Mouse (Mus musculus): Measurements from ENCODE around the gene 4933428M09Rik. TPM values are rescaled to one million over a fixed set of nuclear protein-coding genes. Genes with fewer than 3 reads are reported as not detected.

4933428M09Rik gene
- not detected in 2 replicates for polyA plus RNA-seq (2012; ENCODE audit: low replicate concordance)

DNA sequence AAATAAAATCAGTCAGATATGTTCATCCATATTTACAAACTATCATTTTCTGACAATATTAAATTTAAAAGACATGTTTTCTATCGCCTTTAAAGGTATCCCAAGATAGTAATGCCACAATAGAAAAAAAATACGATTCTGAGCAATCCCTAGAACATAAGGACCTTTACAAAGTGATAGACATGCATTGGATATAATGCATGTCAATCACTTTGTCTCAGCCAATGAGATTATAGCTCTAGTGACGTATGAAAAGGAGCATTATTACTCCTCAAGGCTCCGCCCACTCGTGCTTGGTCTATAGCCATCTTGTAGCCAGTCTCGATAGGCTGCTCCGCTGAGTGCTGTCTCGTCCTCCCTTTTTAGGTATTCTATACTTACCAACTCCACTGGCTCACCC lies at the start of gene 4933428M09Rik:
Gene 4933428M09Rik (plus strand): TSS at position 301 of the 400 bp plus-strand sequence.

GRCm38 (mm10) chrX:139209829-139210225 lies 30.8 kb downstream of the 4933428M09Rik start, which contains the start of gene Mum1l1:
Mum1l1 (plus strand) TSS chrX:139210042.

Other genes starting within 250 kb of the 4933428M09Rik start
- gene Serpina7, start 94.0 kb upstream of the 4933428M09Rik start, polyA plus RNA-seq (2012; ENCODE audit: low replicate concordance): not detected in 2 replicates
- not detected in 2 replicates for gene 4930513O06Rik, start 93.0 kb upstream of the 4933428M09Rik start, polyA plus RNA-seq (2012; ENCODE audit: low replicate concordance)
- not detected in 2 replicates for gene Mum1l1, start 30.8 kb downstream of the 4933428M09Rik start, polyA plus RNA-seq (2012; ENCODE audit: low replicate concordance)
- gene Trap1a, start 154.5 kb downstream of the 4933428M09Rik start, polyA plus RNA-seq (2012; ENCODE audit: low replicate concordance): not detected in 2 replicates